Mouse (Mus musculus) gastrocnemius, postnatal 14 days (tissue): ENCODE results near the gene Clec4b2. TPM values are rescaled to one million over a fixed set of nuclear protein-coding genes. Genes with fewer than 3 reads are reported as not detected.

Experiments used
- total RNA-seq, 2 experiments: library from RNA; stranded (reverse); gene quantifications; 2 replicates each; pipeline ENCODE4 v1.2.3; 2021

Gene Clec4b2
- total RNA-seq, 2 experiments from 2014 or later, result not detected

Other genes starting within 250 kb of the Clec4b2 start
- 1 to 10 TPM; 1.7 to 2.6 TPM for gene Clec4a3, start 220.4 kb upstream of the Clec4b2 start, total RNA-seq
- gene Clec4a4, start 182.5 kb upstream of the Clec4b2 start, total RNA-seq, result not detected
- not detected for gene Clec4b1, start 122.9 kb upstream of the Clec4b2 start, total RNA-seq
- 1 to 10 TPM in 1 of 2 experiments, under 1 TPM in 1; 0.93 to 1.9 TPM for gene Clec4a2, start 66.5 kb upstream of the Clec4b2 start, total RNA-seq
- gene Clec4n, start 57.0 kb downstream of the Clec4b2 start, total RNA-seq, result 1 to 10 TPM in 1 of 2 experiments, under 1 TPM in 1; 0.35 to 1.1 TPM
- not detected for gene Clec4d, start 89.2 kb downstream of the Clec4b2 start, total RNA-seq
- gene Clec4e, start 117.0 kb downstream of the Clec4b2 start, total RNA-seq, result not detected
- gene Vmn2r19, start 135.4 kb downstream of the Clec4b2 start, total RNA-seq, result not detected
- not detected for gene Vmn2r20, start 245.2 kb downstream of the Clec4b2 start, total RNA-seq